Mouse (Mus musculus) limb, embryonic 14.5 days (tissue): ENCODE results near the gene Fes. TPM values are rescaled to one million over a fixed set of nuclear protein-coding genes. Genes with fewer than 3 reads are reported as not detected.

Experiments used
- ATAC-seq: fragments of 200-750 bp; cut with Nextera tagmentation; 2 replicates; pipeline ENCODE4 v1.8.0; 2017; ENCODE audit warnings: low read depth, moderate number of reproducible peaks, moderate TSS enrichment; ENCODE audit not compliant: low FRiP score
- DNase-seq: peaks from one replicate; pipeline ENCODE4 v3.0.0-alpha.2; 2015; ENCODE audit warnings: low spot score
- H3K27ac ChIP-seq: fragments of 300-500 bp; sonication (generic); replicated peaks from 2 replicates; pipeline ENCODE4 v1.5.1; 2014; ENCODE audit warnings: low read depth, mild to moderate bottlenecking, low read length, moderate library complexity, mixed read lengths
- H3K27me3 ChIP-seq: fragments of 300-500 bp; sonication (generic); 2 replicates; pipeline ENCODE4 v1.6.1; 2014; ENCODE audit warnings: low read length, mixed read lengths; ENCODE audit not compliant: control insufficient read depth, insufficient read depth
- H3K36me3 ChIP-seq: fragments of 300-500 bp; sonication (generic); 2 replicates; pipeline ENCODE4 v1.6.1; 2014; ENCODE audit warnings: mild to moderate bottlenecking, low read length, moderate library complexity, mixed read lengths; ENCODE audit not compliant: control insufficient read depth, insufficient read depth
- H3K4me1 ChIP-seq: fragments of 300-500 bp; sonication (generic); 2 replicates; pipeline ENCODE4 v1.6.1; 2014; ENCODE audit warnings: antibody characterized with exemption, low read length, mixed read lengths; ENCODE audit not compliant: control insufficient read depth, insufficient read depth
- H3K4me2 ChIP-seq: fragments of 300-500 bp; sonication (generic); replicated peaks from 2 replicates; pipeline ENCODE4 v1.6.1; 2014; ENCODE audit warnings: low read depth, mild to moderate bottlenecking, low read length, moderate library complexity; ENCODE audit not compliant: severe bottlenecking
- H3K4me3 ChIP-seq: fragments of 300-500 bp; sonication (generic); replicated peaks from 2 replicates; pipeline ENCODE4 v1.5.1; 2014; ENCODE audit warnings: low read length
- H3K9ac ChIP-seq: fragments of 300-500 bp; sonication (generic); 2 replicates; pipeline ENCODE4 v1.6.1; 2014; ENCODE audit warnings: mild to moderate bottlenecking, low read depth, low read length, moderate library complexity; ENCODE audit not compliant: severe bottlenecking
- H3K9me3 ChIP-seq: fragments of 300-500 bp; sonication (generic); 2 replicates; pipeline ENCODE4 v1.6.1; 2016; ENCODE audit warnings: low read length; ENCODE audit not compliant: control insufficient read depth
- POLR2A ChIP-seq: fragments of 200-500 bp; IDR thresholded peaks from 2 replicates; pipeline ENCODE4 v1.8.0; 2012; ENCODE audit warnings: inconsistent platforms, mild to moderate bottlenecking, moderate library complexity, borderline replicate concordance; ENCODE audit not compliant: insufficient read depth, insufficient read length; ENCODE audit errors: extremely low read depth
- WGBS: fragments of 180-500 bp; shearing (Covaris S2); extraction: QIAGEN DNeasy Blood & Tissue Kit; methylation state at CpG from one replicate; pipeline ENCODE4 v1.1.7; 2014; 5-methylcytosine and 5-hydroxymethylcytosine counted together
- polyA plus RNA-seq, 2 experiments: library from polyadenylated mRNA; depleted of rRNA in 1 of 2; stranded (reverse) in 1 of 2; unstranded in 1 of 2; fragments of >200 nt; fragmentation: Nextera tagmentation in 1 of 2; extraction: Ambion mirVana in 1 of 2; gene quantifications; 2 replicates each; pipeline versions ENCODE4 v1.2.1 to v1.2.3; 2012 to 2014

Fes gene
- polyA plus RNA-seq, 2 experiments = 12.6 to 23.5 TPM

- no peak for TF ChIP-seq POLR2A
- no peak overlapping the region for H3K9ac ChIP-seq
- no peak for ATAC-seq
- no peaks in the 10 kb centered on the region for H3K36me3 ChIP-seq
- no peaks in the 10 kb centered on the region for H3K27me3 ChIP-seq
- H3K9me3 ChIP-seq = no peaks in the 10 kb centered on the region
- H3K4me2 ChIP-seq = no peak overlapping the region
- H3K4me3 ChIP-seq = no peak overlapping the region
- WGBS = 52% methylated on average over 5 of the region's 5 CpGs
- no peaks in the 10 kb centered on the region for H3K4me1 ChIP-seq
- H3K27ac ChIP-seq = no peak overlapping the region
- DNase-seq = no peak
These were observed 25.0 kb upstream of the Fes start for GRCm38 (mm10) chr7:80412781-80413180.

- no peaks in the 10 kb centered on the region for H3K9me3 ChIP-seq
- H3K27me3 ChIP-seq = no peaks in the 10 kb centered on the region
- no peaks in the 10 kb centered on the region for H3K4me1 ChIP-seq
- 61% methylated on average over 10 of the region's 10 CpGs for WGBS
- H3K4me3 ChIP-seq = no peak overlapping the region
- H3K4me2 ChIP-seq = no peak overlapping the region
- no peak overlapping the region for H3K27ac ChIP-seq
- no peak overlapping the region for H3K9ac ChIP-seq
- no peak for TF ChIP-seq POLR2A
- no peak for DNase-seq
- no peak for ATAC-seq
- H3K36me3 ChIP-seq = no peaks in the 10 kb centered on the region
These were observed 24.5 kb upstream of the Fes start for GRCm38 (mm10) chr7:80412279-80412678.

- no peak overlapping the region for H3K9ac ChIP-seq
- H3K4me3 ChIP-seq = no peak overlapping the region
- TF ChIP-seq POLR2A = no peak
- no peak overlapping the region for H3K4me2 ChIP-seq
- ATAC-seq (no peak), DNase-seq (no peak)
- H3K9me3 ChIP-seq = no peaks in the 10 kb centered on the region
- no peak overlapping the region for H3K27ac ChIP-seq
- H3K27me3 ChIP-seq = no peaks in the 10 kb centered on the region
- H3K4me1 ChIP-seq = no peaks in the 10 kb centered on the region
- no peaks in the 10 kb centered on the region for H3K36me3 ChIP-seq
- 75% methylated on average over 9 of the region's 9 CpGs for WGBS
These were observed 22.6 kb upstream of the Fes start for GRCm38 (mm10) chr7:80410380-80410779.

GRCm38 (mm10) chr7:80407712-80408111 is 20.0 kb upstream of the Fes start:
- 69% methylated on average over 9 of the region's 9 CpGs for WGBS
- no peak for ATAC-seq

GRCm38 (mm10) chr7:80406186-80406585 is 18.4 kb upstream of the Fes start:
- H3K4me1 ChIP-seq = peaks cover 6% of the 10 kb centered on the region
- H3K4me3 ChIP-seq = no peak overlapping the region
- H3K36me3 ChIP-seq = no peaks in the 10 kb centered on the region
- no peak overlapping the region for H3K9ac ChIP-seq
- 88% methylated on average over 3 of the region's 3 CpGs for WGBS
- no peak overlapping the region for H3K4me2 ChIP-seq
- H3K27ac ChIP-seq = no peak overlapping the region
- no peaks in the 10 kb centered on the region for H3K9me3 ChIP-seq
- no peaks in the 10 kb centered on the region for H3K27me3 ChIP-seq
- DNase-seq (no peak), ATAC-seq (no peak)
- no peak for TF ChIP-seq POLR2A

More at GRCm38 (mm10) chr7:80407712-80408111, 20.0 kb upstream of the Fes start:
- Histone ChIP-seq H3K27ac (no peak overlapping the region), H3K27me3 (no peaks in the 10 kb centered on the region), H3K4me3 (no peak overlapping the region), H3K9me3 (no peaks in the 10 kb centered on the region), H3K4me1 (peaks cover 3% of the 10 kb centered on the region; the same call in 1 of the 2 replicates), H3K9ac (no peak overlapping the region), H3K4me2 (no peak overlapping the region), H3K36me3 (no peaks in the 10 kb centered on the region)
- TF ChIP-seq POLR2A = no peak
- no peak for DNase-seq

- Histone ChIP-seq H3K4me1 (peaks cover 16% of the 10 kb centered on the region), H3K27me3 (no peaks in the 10 kb centered on the region), H3K9me3 (no peaks in the 10 kb centered on the region), H3K4me2 (no peak within 1 kb of the TSS), H3K9ac (no peak within 1 kb of the TSS), H3K4me3 (no peak within 1 kb of the TSS), H3K36me3 (no peaks in the 10 kb centered on the region), H3K27ac (no peak within 1 kb of the TSS)
- no peak for TF ChIP-seq POLR2A
- WGBS = 40% methylated on average over 9 of the region's 9 CpGs
- ATAC-seq (no peak), DNase-seq (no peak)
These were observed 17.5 kb upstream of the Fes start, which contains the start of gene Furin for GRCm38 (mm10) chr7:80405188-80405695. Gene Furin, minus strand, starts transcription at chr7:80405436.
